Mouse (Mus musculus) kidney, postnatal 0 days (tissue): ENCODE measurements at regions not wholly inside any gene's neighbourhood (a gene's known extent, or its start where the extent isn't known, plus 50 kb on each side); places are given as distances from the start of the nearest gene placed in this dataset.

Experiments
- ATAC-seq: fragments of 200-750 bp; cut with Nextera tagmentation; replicated peaks from 2 replicates; pipeline ENCODE4 v1.8.0; 2017; ENCODE audit warnings: low read depth, moderate number of reproducible peaks, moderate TSS enrichment, moderate library complexity; ENCODE audit not compliant: low FRiP score
- DNase-seq: peaks from one replicate; pipeline ENCODE4 v3.0.0-alpha.2; 2016; ENCODE audit warnings: low spot score
- H3K27ac ChIP-seq: fragments of 300-500 bp; sonication (generic); 2 replicates; pipeline ENCODE4 v1.5.1; 2014; ENCODE audit warnings: mild to moderate bottlenecking
- H3K27me3 ChIP-seq: fragments of 300-500 bp; sonication (generic); 2 replicates; pipeline ENCODE4 v1.6.1; 2014; ENCODE audit warnings: low read length, mixed read lengths; ENCODE audit not compliant: insufficient read depth
- H3K36me3 ChIP-seq: fragments of 300-500 bp; sonication (generic); 2 replicates; pipeline ENCODE4 v1.6.1; 2014; ENCODE audit warnings: low read length, mixed read lengths; ENCODE audit not compliant: insufficient read depth
- H3K4me1 ChIP-seq: fragments of 300-500 bp; sonication (generic); replicated peaks from 2 replicates; pipeline ENCODE4 v1.6.1; 2014; ENCODE audit warnings: antibody characterized with exemption, low read length, mixed read lengths; ENCODE audit not compliant: insufficient read depth
- H3K4me2 ChIP-seq: fragments of 300-500 bp; sonication (generic); 2 replicates; pipeline ENCODE4 v1.6.1; 2014; ENCODE audit warnings: mild to moderate bottlenecking, low read length, moderate library complexity, mixed read lengths
- H3K4me3 ChIP-seq: fragments of 300-500 bp; sonication (generic); replicated peaks from 2 replicates; pipeline ENCODE4 v1.5.1; 2014; ENCODE audit warnings: low read depth, low read length
- H3K9ac ChIP-seq: fragments of 300-500 bp; sonication (generic); 2 replicates; pipeline ENCODE4 v1.6.1; 2014; ENCODE audit warnings: low read depth, low read length
- H3K9me3 ChIP-seq: fragments of 300-500 bp; sonication (generic); replicated peaks from 2 replicates; pipeline ENCODE4 v1.6.1; 2016; ENCODE audit warnings: low read length, inconsistent platforms, mixed read lengths
- CTCF ChIP-seq: IDR thresholded peaks from 2 replicates; pipeline ENCODE4 v1.5.1; 2016; ENCODE audit warnings: antibody characterized with exemption, low read depth, mild to moderate bottlenecking, moderate library complexity
- WGBS: fragments of 180-500 bp; shearing (Covaris S2); extraction: QIAGEN DNeasy Blood & Tissue Kit; methylation state at CpG from one replicate; pipeline ENCODE4 v1.1.7; 2014; 5-methylcytosine and 5-hydroxymethylcytosine counted together

DNA sequence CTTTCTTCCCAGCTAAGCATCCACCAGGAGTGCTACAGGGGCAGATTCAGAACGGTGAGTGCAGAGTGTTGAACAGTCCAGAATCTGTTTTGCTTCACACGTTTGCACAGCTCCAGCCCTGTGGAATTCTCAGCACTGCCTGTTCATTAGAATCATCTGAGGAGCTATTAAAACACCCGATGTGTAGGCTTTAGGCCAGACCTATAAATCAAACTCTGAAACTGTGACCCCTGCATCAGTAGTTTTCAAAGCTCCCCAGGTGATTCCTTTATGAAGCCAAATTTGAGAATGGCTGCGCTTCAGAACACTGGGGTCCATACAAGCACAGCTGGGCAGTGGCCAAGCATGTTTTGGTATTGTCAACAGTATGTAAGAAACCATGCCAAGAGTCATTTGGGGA is 94.1 kb upstream of the Vgll3 start:
- H3K9me3 ChIP-seq = no peaks in the 10 kb centered on the region
- 33% methylated on average over 4 of the region's 4 CpGs for WGBS
- H3K4me2 ChIP-seq = no peak overlapping the region
- H3K4me3 ChIP-seq = no peak overlapping the region
- ATAC-seq (no peak; the same call in 1 of the 2 replicates), DNase-seq (peak; percentile 18)
- H3K27ac ChIP-seq = no peak overlapping the region
- no peaks in the 10 kb centered on the region for H3K36me3 ChIP-seq
- TF ChIP-seq CTCF = no peak
- H3K4me1 ChIP-seq = no peaks in the 10 kb centered on the region
- H3K9ac ChIP-seq = no peak overlapping the region
- H3K27me3 ChIP-seq = no peaks in the 10 kb centered on the region

GRCm38 (mm10) chr16:65725559-65726269 is 89.3 kb upstream of the Vgll3 start:
- no peak overlapping the region for H3K4me2 ChIP-seq
- WGBS = 82% methylated on average over 5 of the region's 5 CpGs
- no peaks in the 10 kb centered on the region for H3K27me3 ChIP-seq
- H3K36me3 ChIP-seq = no peaks in the 10 kb centered on the region
- no peak overlapping the region for H3K9ac ChIP-seq
- ATAC-seq = no peak
- no peak for DNase-seq
- H3K27ac ChIP-seq = no peak overlapping the region
- H3K4me1 ChIP-seq = no peaks in the 10 kb centered on the region
- TF ChIP-seq CTCF = no peak
- no peak overlapping the region for H3K4me3 ChIP-seq
- no peaks in the 10 kb centered on the region for H3K9me3 ChIP-seq

DNA sequence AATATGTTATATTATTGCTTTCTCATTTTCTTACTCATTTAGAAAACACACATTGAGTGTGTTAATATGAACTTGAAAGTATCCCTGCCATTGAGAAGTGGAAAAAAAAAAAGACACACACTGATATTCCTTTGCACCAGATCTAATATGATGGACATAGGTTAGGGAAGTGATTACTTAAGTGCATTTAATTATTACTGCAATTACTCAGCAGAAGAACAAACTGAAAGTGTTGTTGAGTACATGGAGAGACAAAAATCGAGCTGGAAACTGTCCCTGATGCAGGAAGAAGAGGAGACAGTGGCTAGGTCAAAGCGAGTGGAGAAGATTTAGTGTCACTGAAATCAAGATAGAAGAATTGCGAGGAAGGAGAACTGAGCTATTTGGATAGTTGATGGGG is 88.8 kb upstream of the Vgll3 start:
- H3K4me1 ChIP-seq = no peaks in the 10 kb centered on the region
- H3K9me3 ChIP-seq = no peaks in the 10 kb centered on the region
- ATAC-seq (no peak), DNase-seq (no peak)
- no peaks in the 10 kb centered on the region for H3K36me3 ChIP-seq
- H3K4me2 ChIP-seq = no peak overlapping the region
- 36% methylated on average over 3 of the region's 3 CpGs for WGBS
- no peak for TF ChIP-seq CTCF
- H3K27me3 ChIP-seq = no peaks in the 10 kb centered on the region
- no peak overlapping the region for H3K27ac ChIP-seq
- no peak overlapping the region for H3K4me3 ChIP-seq
- no peak overlapping the region for H3K9ac ChIP-seq

GRCm38 (mm10) chr16:65729322-65729721 is 85.7 kb upstream of the Vgll3 start:
- WGBS = 44% methylated on average over 4 of the region's 4 CpGs

DNA sequence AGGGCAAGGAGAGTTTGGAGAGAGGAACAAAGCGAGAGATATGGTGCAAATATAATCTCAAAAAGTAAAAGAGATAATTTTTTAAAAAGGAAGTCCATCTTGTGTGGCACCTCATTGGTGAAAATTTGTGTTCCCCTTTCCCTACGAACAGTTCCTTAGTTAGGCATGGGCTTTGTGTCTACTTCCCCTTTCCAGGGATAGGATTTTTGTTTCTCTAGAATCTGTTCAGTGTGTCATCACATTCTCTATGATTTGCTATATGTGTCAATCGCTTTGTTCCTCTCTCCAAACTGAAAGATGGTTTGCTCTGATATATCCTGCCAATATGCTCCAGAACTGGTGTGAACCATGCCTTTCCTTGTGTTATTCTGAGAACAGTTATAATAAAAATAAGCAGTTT is 75.4 kb upstream of the Vgll3 start:
- H3K4me3 ChIP-seq = no peak overlapping the region
- no peak overlapping the region for H3K9ac ChIP-seq
- no peaks in the 10 kb centered on the region for H3K36me3 ChIP-seq
- 89% methylated on average over 3 of the region's 3 CpGs for WGBS
- DNase-seq = no peak
- no peaks in the 10 kb centered on the region for H3K9me3 ChIP-seq
- no peak for ATAC-seq
- H3K27ac ChIP-seq = no peak overlapping the region
- no peaks in the 10 kb centered on the region for H3K4me1 ChIP-seq
- H3K4me2 ChIP-seq = no peak overlapping the region
- no peak for TF ChIP-seq CTCF
- no peaks in the 10 kb centered on the region for H3K27me3 ChIP-seq

More at GRCm38 (mm10) chr16:65729322-65729721, 85.7 kb upstream of the Vgll3 start:
- no peaks in the 10 kb centered on the region for H3K9me3 ChIP-seq
- H3K9ac ChIP-seq = no peak overlapping the region
- ATAC-seq (no peak), DNase-seq (no peak)
- no peak overlapping the region for H3K27ac ChIP-seq
- H3K4me2 ChIP-seq = no peak overlapping the region
- TF ChIP-seq CTCF = no peak
- no peak overlapping the region for H3K4me3 ChIP-seq
- no peaks in the 10 kb centered on the region for H3K36me3 ChIP-seq
- H3K27me3 ChIP-seq = no peaks in the 10 kb centered on the region
- H3K4me1 ChIP-seq = no peaks in the 10 kb centered on the region

DNA sequence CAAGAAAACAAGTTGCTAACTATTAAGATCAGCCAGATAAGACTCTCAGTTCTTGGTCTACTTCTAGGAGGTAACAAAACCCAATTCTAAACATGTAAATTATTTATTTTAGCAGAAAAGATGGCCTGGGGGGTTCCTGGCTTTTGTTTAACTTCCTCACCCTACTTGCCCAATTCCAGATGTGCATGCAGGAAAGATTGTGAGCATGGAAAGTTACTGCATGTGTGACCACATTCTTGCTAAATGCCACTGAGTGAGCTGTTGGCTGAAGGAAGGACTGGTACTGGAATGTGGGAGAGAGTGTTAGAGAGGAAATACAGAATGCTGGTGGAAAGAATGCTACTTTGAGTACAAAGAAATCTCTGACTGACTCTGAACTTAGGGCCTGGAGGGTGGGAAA is 72.1 kb upstream of the Vgll3 start:
- ATAC-seq (no peak), DNase-seq (no peak)
- TF ChIP-seq CTCF = no peak
- Histone ChIP-seq H3K36me3 (no peaks in the 10 kb centered on the region), H3K27ac (no peak overlapping the region), H3K4me2 (no peak overlapping the region), H3K27me3 (no peaks in the 10 kb centered on the region), H3K9ac (no peak overlapping the region), H3K4me3 (no peak overlapping the region), H3K9me3 (no peaks in the 10 kb centered on the region), H3K4me1 (no peaks in the 10 kb centered on the region)

DNA sequence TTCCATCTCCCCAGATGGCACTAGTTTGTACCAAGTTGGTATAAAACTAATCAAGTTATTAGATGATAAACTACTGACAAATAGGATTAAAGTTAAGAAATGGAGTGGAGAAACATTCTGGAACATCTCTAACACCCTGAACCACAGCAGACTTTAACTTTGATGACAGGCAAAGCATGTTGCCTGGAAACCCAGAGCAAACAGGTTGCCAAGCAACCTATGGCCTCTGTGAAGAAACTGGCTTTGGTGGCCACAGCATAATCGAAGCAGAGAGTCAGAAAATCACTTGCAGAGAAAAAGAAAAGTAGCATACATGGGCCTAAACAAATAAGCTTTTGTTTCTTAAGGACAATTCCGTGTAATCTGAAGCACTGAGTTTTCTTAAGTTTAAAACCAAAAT is 59.4 kb upstream of the Vgll3 start:
- Histone ChIP-seq H3K9me3 (no peaks in the 10 kb centered on the region), H3K4me2 (no peak overlapping the region), H3K36me3 (no peaks in the 10 kb centered on the region), H3K4me1 (no peaks in the 10 kb centered on the region), H3K9ac (no peak overlapping the region), H3K27ac (no peak overlapping the region), H3K27me3 (no peaks in the 10 kb centered on the region), H3K4me3 (no peak overlapping the region)
- DNase-seq (no peak), ATAC-seq (no peak)
- WGBS = 71% methylated on average over 2 of the region's 2 CpGs
- no peak for TF ChIP-seq CTCF
